Mouse (Mus musculus) heart, embryonic 15.5 days (tissue): ENCODE results near the gene D11Wsu47e. TPM values are rescaled to one million over a fixed set of nuclear protein-coding genes. Genes with fewer than 3 reads are reported as not detected.

Experiments
- ATAC-seq: fragments of 200-750 bp; cut with Nextera tagmentation; replicated peaks from 2 replicates; pipeline ENCODE4 v1.8.0; 2017; ENCODE audit warnings: low read depth, moderate TSS enrichment; ENCODE audit not compliant: insufficient number of reproducible peaks, insufficient read depth, low FRiP score
- H3K27ac ChIP-seq: fragments of 300-500 bp; sonication (generic); 2 replicates; pipeline ENCODE4 v1.5.1; 2015; ENCODE audit warnings: mild to moderate bottlenecking, inconsistent platforms
- H3K27me3 ChIP-seq: fragments of 300-500 bp; sonication (generic); 2 replicates; pipeline ENCODE4 v1.6.1; 2015; ENCODE audit warnings: inconsistent platforms
- H3K36me3 ChIP-seq: fragments of 300-500 bp; sonication (generic); 2 replicates; pipeline ENCODE4 v1.6.1; 2015; ENCODE audit warnings: mild to moderate bottlenecking, inconsistent platforms
- H3K4me1 ChIP-seq: fragments of 300-500 bp; sonication (generic); replicated peaks from 2 replicates; pipeline ENCODE4 v1.6.1; 2015; ENCODE audit warnings: inconsistent platforms
- H3K4me2 ChIP-seq: fragments of 300-500 bp; sonication (generic); 2 replicates; pipeline ENCODE4 v1.6.1; 2015; ENCODE audit warnings: inconsistent platforms, mild to moderate bottlenecking, moderate library complexity
- H3K4me3 ChIP-seq: fragments of 300-500 bp; sonication (generic); 2 replicates; pipeline ENCODE4 v1.5.1; 2015; ENCODE audit warnings: mild to moderate bottlenecking, inconsistent platforms
- H3K9ac ChIP-seq: fragments of 300-500 bp; sonication (generic); 2 replicates; pipeline ENCODE4 v1.6.1; 2015; ENCODE audit warnings: mild to moderate bottlenecking, inconsistent platforms
- H3K9me3 ChIP-seq: fragments of 300-500 bp; sonication (generic); replicated peaks from 2 replicates; pipeline ENCODE4 v1.6.1; 2016; ENCODE audit warnings: inconsistent platforms
- WGBS: fragments of 180-500 bp; shearing (Covaris S2); methylation state at CpG from one replicate; pipeline ENCODE4 v1.1.7; 2015; ENCODE audit warnings: mixed read lengths; 5-methylcytosine and 5-hydroxymethylcytosine counted together
- polyA plus RNA-seq: library from polyadenylated mRNA; unstranded; fragments of >200 nt; fragmentation: Nextera tagmentation; extraction: Ambion mirVana; gene quantifications from 2 replicates; pipeline ENCODE4 v1.2.1, GENCODE M21; 2015

Gene D11Wsu47e
- polyA plus RNA-seq, 1 experiment from 2014 or later = 13.8 TPM

DNA sequence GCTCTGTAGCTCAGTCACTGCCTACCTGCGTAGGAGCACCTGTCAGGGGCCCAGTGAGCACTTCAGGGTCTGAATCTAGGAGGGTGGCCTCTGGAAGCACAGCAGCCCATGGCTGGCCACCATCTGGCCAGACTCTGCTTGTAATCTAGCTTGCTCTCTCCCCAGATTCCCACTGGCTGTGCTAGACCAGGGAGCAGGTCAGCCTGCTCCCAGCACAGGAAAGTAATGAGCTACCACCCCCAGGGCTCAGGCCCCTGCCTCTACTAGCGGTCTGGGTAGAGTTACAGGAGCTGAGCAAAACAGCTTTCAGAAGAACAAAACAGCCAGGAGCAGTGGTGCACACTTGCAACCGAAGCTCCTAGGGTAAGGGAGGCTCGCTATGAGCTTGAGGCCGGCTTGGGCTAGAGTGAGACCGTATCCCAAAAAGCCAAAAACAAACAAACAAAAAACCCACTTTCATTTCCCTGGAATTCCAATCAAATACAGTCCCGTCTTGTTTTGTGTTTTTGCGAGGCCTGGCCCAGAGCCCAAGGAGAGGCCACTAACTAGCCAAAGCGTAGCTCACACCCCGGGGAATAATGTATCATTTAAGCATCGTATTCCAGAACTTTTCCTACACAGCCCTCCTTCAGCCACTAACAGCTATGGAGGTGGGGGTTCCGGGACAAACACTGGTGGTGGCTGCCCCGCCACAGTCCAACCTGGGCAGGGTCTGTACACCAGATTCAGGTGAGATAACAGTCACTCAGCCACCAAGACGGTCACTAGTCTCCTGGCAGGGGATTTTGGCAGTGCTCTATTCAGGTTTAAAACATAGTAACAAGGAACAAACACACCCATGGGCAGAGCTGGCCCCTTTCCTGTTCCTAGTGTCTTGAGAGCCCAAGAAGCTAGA is 43.0 kb downstream of the D11Wsu47e start:
- H3K4me2 ChIP-seq = no peak overlapping the region
- no peaks in the 10 kb centered on the region for H3K27me3 ChIP-seq
- no peak for ATAC-seq
- peaks cover 24% of the 10 kb centered on the region; the same call in 1 of the 2 replicates for H3K36me3 ChIP-seq
- H3K4me3 ChIP-seq = no peak overlapping the region
- H3K4me1 ChIP-seq = peaks cover 29% of the 10 kb centered on the region
- no peaks in the 10 kb centered on the region for H3K9me3 ChIP-seq
- 78% methylated on average over 14 of the region's 14 CpGs for WGBS
- H3K9ac ChIP-seq = no peak overlapping the region
- H3K27ac ChIP-seq = peak overlapping the region; percentile 33; the same call in 1 of the 2 replicates

DNA sequence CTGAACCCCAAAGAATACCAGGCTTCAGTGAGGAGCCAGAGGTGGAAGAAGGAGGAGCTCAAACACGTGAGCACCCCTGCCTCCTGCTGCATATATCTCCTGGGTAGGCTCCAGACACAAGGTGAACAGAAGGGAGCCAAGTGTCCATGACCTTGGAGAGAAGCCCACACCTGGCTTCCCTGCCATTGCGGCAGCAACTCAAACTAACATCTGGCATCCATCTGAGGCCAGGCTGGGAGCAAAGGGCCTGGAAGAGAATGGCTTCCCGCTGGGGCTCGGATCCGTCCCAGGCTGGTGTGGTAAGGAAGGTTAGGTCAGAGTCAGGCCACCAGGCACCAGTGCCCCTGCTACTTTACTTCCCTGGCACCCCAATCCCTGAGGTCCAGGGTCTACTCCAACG is 43.8 kb downstream of the D11Wsu47e start:
- H3K4me1 ChIP-seq = peaks cover 26% of the 10 kb centered on the region
- 77% methylated on average over 6 of the region's 6 CpGs for WGBS
- no peak for ATAC-seq
- peaks cover 24% of the 10 kb centered on the region; the same call in 1 of the 2 replicates for H3K36me3 ChIP-seq
- H3K9me3 ChIP-seq = no peaks in the 10 kb centered on the region
- H3K27me3 ChIP-seq = no peaks in the 10 kb centered on the region
- H3K27ac ChIP-seq = peak overlapping the region; percentile 33; the same call in 1 of the 2 replicates
- no peak overlapping the region for H3K4me3 ChIP-seq
- H3K9ac ChIP-seq = no peak overlapping the region
- H3K4me2 ChIP-seq = no peak overlapping the region

GRCm38 (mm10) chr11:113729239-113729638 is 45.0 kb downstream of the D11Wsu47e start:
- H3K4me1 ChIP-seq = peaks cover 39% of the 10 kb centered on the region
- H3K36me3 ChIP-seq = peaks cover 24% of the 10 kb centered on the region; the same call in 1 of the 2 replicates

DNA sequence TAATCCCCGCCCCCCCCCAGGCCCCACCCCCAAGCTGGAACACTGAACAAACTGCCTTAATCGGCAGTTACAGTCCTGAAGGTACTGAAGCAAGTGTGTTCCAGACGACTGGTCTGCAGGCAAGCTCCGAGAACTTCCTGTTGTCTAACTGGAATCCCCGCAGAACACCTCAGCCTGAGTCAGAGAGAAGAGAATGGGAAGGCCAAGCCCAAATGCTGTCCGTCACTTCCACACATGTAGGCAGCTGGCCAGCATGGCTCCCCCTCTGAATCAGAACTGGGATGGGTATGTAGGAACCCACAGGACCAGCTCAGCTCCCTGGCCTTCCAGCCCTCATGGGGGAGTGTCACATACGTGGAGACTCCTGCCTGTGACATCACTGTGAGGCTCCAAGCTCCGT is 45.7 kb downstream of the D11Wsu47e start:
- no peak for ATAC-seq
- Histone ChIP-seq H3K4me3 (no peak overlapping the region), H3K27ac (no peak overlapping the region), H3K36me3 (peaks cover 24% of the 10 kb centered on the region; the same call in 1 of the 2 replicates), H3K4me1 (peaks cover 45% of the 10 kb centered on the region), H3K4me2 (no peak overlapping the region), H3K9ac (no peak overlapping the region), H3K27me3 (no peaks in the 10 kb centered on the region), H3K9me3 (no peaks in the 10 kb centered on the region)
- WGBS = 50% methylated on average over 8 of the region's 8 CpGs

More at GRCm38 (mm10) chr11:113729239-113729638, 45.0 kb downstream of the D11Wsu47e start:
- no peaks in the 10 kb centered on the region for H3K9me3 ChIP-seq
- ATAC-seq = no peak
- H3K9ac ChIP-seq = no peak overlapping the region
- H3K4me2 ChIP-seq = no peak overlapping the region
- no peak overlapping the region for H3K4me3 ChIP-seq
- WGBS = 85% methylated on average over 21 of the region's 21 CpGs
- H3K27ac ChIP-seq = no peak overlapping the region
- H3K27me3 ChIP-seq = no peaks in the 10 kb centered on the region

DNA sequence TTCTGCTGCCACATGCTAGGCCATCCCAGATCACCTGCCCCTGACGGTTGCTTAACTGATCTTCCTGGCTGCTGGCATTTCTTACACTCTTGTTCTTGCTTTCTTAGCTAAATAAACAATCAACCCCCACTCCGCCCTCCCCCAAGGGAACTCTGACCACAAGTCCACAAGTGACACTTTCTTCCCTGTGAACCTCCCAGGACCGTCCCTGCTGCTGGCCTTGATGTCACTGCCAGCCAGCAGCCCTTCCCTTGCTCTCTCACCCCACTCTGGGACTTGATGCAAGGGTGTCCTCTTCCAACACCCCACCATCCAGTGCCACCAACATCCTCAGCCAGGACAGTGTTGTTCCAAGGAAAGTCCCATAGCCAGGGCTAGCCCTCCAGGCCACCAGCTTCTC is 46.7 kb downstream of the D11Wsu47e start:
- H3K9ac ChIP-seq = no peak overlapping the region
- H3K4me3 ChIP-seq = no peak overlapping the region
- H3K27me3 ChIP-seq = no peaks in the 10 kb centered on the region
- peaks cover 46% of the 10 kb centered on the region for H3K4me1 ChIP-seq
- ATAC-seq = no peak
- H3K27ac ChIP-seq = no peak overlapping the region
- whole genome bisulfite sequencing = 75% methylated on average over 3 of the region's 3 CpGs
- no peaks in the 10 kb centered on the region for H3K9me3 ChIP-seq
- peaks cover 24% of the 10 kb centered on the region; the same call in 1 of the 2 replicates for H3K36me3 ChIP-seq
- no peak overlapping the region for H3K4me2 ChIP-seq

GRCm38 (mm10) chr11:113731945-113732612 is 47.9 kb downstream of the D11Wsu47e start:
- H3K4me2 ChIP-seq = no peak overlapping the region
- peaks cover 18% of the 10 kb centered on the region; the same call in 1 of the 2 replicates for H3K36me3 ChIP-seq
- no peaks in the 10 kb centered on the region for H3K27me3 ChIP-seq
- WGBS = 90% methylated on average over 10 of the region's 10 CpGs
- peaks cover 40% of the 10 kb centered on the region for H3K4me1 ChIP-seq
- no peak overlapping the region for H3K27ac ChIP-seq
- H3K9ac ChIP-seq = no peak overlapping the region
- ATAC-seq = no peak
- H3K9me3 ChIP-seq = no peaks in the 10 kb centered on the region
- H3K4me3 ChIP-seq = no peak overlapping the region

- ATAC-seq = peak; percentile 20
- H3K9ac ChIP-seq = no peak overlapping the region
- peaks cover 51% of the 10 kb centered on the region for H3K4me1 ChIP-seq
- 43% methylated on average over 6 of the region's 6 CpGs for WGBS
- no peak overlapping the region for H3K4me2 ChIP-seq
- peak overlapping the region; percentile 37 for H3K27ac ChIP-seq
- H3K27me3 ChIP-seq = no peaks in the 10 kb centered on the region
- no peaks in the 10 kb centered on the region for H3K9me3 ChIP-seq
- no peak overlapping the region for H3K4me3 ChIP-seq
- 0 out of 2 replicates have a peak, but pooled peaks cover 2% of the 10 kb centered on the region for H3K36me3 ChIP-seq
These were observed 49.6 kb downstream of the D11Wsu47e start for GRCm38 (mm10) chr11:113733631-113734364.

DNA sequence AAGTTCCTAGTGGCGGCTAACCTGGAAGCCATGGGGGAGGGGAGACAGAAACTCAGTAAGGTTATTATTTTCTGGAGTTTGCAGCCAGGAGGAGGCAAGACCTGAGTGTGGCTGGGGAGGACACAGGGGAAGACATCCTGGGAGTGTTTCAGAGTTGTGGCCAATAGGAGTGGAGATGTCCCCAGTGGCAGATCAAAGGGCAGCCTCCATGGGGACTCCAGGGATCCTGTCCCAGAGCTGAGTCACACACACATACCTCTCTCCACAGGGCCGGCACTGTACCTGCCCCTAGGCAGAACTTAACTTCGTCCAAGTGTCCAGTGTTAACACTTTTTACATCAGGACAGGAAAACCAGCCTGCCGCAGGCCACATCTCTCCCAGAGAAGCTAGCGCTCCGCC is 50.9 kb downstream of the D11Wsu47e start:
- Histone ChIP-seq H3K27ac (no peak overlapping the region), H3K36me3 (no peaks in the 10 kb centered on the region), H3K9ac (no peak overlapping the region), H3K4me2 (no peak overlapping the region), H3K4me3 (no peak overlapping the region), H3K4me1 (peaks cover 61% of the 10 kb centered on the region), H3K9me3 (no peaks in the 10 kb centered on the region), H3K27me3 (no peaks in the 10 kb centered on the region)
- ATAC-seq = no peak
- 64% methylated on average over 6 of the region's 6 CpGs for WGBS

DNA sequence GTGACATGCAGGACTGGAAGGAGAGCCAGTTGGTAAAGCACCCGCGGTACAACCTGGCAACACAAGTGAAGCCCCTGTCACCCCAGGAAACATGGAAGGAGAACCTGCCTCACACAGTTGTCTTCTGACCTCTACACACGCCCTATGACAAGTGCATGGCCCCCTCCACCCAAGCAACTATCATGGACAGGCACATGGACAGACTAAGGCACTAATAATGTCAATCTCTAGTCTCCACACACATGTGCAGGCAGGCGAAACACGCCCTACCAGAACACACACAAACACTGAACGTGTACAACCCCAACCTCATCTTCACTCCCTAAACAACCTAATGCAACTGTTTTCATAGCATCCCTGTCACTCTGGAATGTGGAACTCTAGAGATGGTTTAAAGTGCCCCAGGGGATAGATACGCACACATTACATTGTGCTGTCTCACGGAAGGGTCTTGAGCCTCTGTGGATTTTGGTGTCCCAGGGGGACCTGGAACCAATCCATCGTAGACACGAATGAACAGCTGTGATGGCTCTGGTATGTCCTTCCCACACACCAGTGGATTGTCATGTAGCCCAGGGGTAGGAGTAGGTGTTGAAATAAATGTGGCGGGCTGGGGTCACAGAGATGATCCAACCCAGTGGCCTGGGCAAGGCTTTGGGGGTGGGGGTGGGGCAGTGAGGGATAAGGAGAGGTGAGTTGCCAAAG is 52.8 kb downstream of the D11Wsu47e start:
- Histone ChIP-seq H3K36me3 (no peaks in the 10 kb centered on the region), H3K4me1 (peaks cover 65% of the 10 kb centered on the region), H3K27me3 (no peaks in the 10 kb centered on the region), H3K4me2 (no peak overlapping the region), H3K9me3 (no peaks in the 10 kb centered on the region), H3K27ac (no peak overlapping the region), H3K4me3 (no peak overlapping the region), H3K9ac (no peak overlapping the region)
- 70% methylated on average over 11 of the region's 11 CpGs for WGBS
- no peak for ATAC-seq

- Histone ChIP-seq H3K27ac (no peak overlapping the region), H3K27me3 (no peaks in the 10 kb centered on the region), H3K4me2 (no peak overlapping the region), H3K9me3 (no peaks in the 10 kb centered on the region), H3K4me3 (no peak overlapping the region), H3K4me1 (peaks cover 65% of the 10 kb centered on the region), H3K9ac (no peak overlapping the region), H3K36me3 (no peaks in the 10 kb centered on the region)
- WGBS = 61% methylated on average over 3 of the region's 3 CpGs
- no peak for ATAC-seq
These were observed 53.3 kb downstream of the D11Wsu47e start for GRCm38 (mm10) chr11:113737553-113737854.

DNA sequence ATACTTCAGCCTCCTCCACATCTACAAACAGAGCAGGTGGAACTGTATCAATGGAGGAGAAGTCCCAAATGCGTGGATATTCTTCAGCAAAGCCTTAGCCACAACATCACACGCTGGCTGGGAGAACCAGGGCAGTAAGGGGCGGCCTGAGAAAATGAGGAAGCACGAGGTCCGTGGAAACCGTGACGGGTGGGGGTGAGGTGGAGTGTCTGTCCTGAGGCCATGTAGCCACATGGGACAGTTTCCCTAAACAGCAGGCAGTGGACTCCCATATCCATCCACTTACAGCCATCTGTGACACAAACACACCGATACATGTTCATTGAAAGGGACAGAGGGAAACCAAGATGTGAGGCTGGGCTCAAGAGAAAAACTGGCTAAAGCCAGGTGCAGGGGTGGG is 53.7 kb downstream of the D11Wsu47e start:
- Histone ChIP-seq H3K4me1 (peaks cover 62% of the 10 kb centered on the region), H3K27me3 (no peaks in the 10 kb centered on the region), H3K9ac (no peak overlapping the region), H3K36me3 (peaks cover 3% of the 10 kb centered on the region), H3K9me3 (no peaks in the 10 kb centered on the region), H3K4me2 (no peak overlapping the region), H3K27ac (no peak overlapping the region), H3K4me3 (no peak overlapping the region)
- ATAC-seq = no peak
- WGBS = 85% methylated on average over 8 of the region's 8 CpGs
